Mouse (Mus musculus): ENCODE results near the gene Zmynd12.

GRCm38 (mm10) chr4:119390369-119390768 is 32.2 kb upstream of the Zmynd12 start:
- TF ChIP-seq ZNF384 (IDR thresholded peaks at IDR 0.05; ENCODE audit: low read depth, low read length) (no peak), TBP (conservative IDR thresholded peaks at IDR 0.05; ENCODE audit: low read depth, low read length) (no peak), POLR2A (IDR thresholded peaks at IDR 0.05; ENCODE audit: low read depth, low read length) (no peak), ELF1 (IDR thresholded peaks at IDR 0.05; ENCODE audit: low read depth, low read length) (no peak), EP300 (IDR thresholded peaks at IDR 0.05; ENCODE audit: low read length) (no peak), GABPA (IDR thresholded peaks at IDR 0.05; ENCODE audit: insufficient replicate concordance, low read depth, low read length) (no peak), CTCF (conservative IDR thresholded peaks at IDR 0.05 in 1 of 2, IDR thresholded peaks at IDR 0.05 in 1 of 2; ENCODE audit: low read depth in 2 of 2, low read length in 2 of 2) (peak; percentile 49 to 69), RAD21 (IDR thresholded peaks at IDR 0.05; ENCODE audit: low read depth, low read length) (peak; percentile 56), SMC3 (IDR thresholded peaks at IDR 0.05; ENCODE audit: low read depth, low read length) (peak; percentile 68), USF1 (IDR thresholded peaks at IDR 0.05; ENCODE audit: low read depth, low read length) (no peak), KAT2A (IDR thresholded peaks at IDR 0.05; ENCODE audit: insufficient replicate concordance, low read length) (no peak), MYC (IDR thresholded peaks at IDR 0.05; ENCODE audit: low read depth, low read length) (no peak), CHD1 (IDR thresholded peaks at IDR 0.05; ENCODE audit: low read depth, low read length) (no peak)

All from CH12.LX (cell line).